Mouse (Mus musculus) A20 (cell line): ENCODE results near the gene Ppa1.

Experiments
- DNase-seq: peaks from one replicate; pipeline ENCODE4 v3.0.0-alpha.2; 2011; ENCODE audit warnings: low read depth, low spot score

Ppa1 gene

GRCm38 (mm10) chr10:61695703-61696559 is 47.6 kb downstream of the Ppa1 start:
- DNase-seq = peak; percentile 57

- peak; percentile 17 for DNase-seq
Measured at GRCm38 (mm10) chr10:61696560-61696823, 48.1 kb downstream of the Ppa1 start.

GRCm38 (mm10) chr10:61697028-61697427 is 48.7 kb downstream of the Ppa1 start:
- no peak for DNase-seq

GRCm38 (mm10) chr10:61704663-61705062 is 56.3 kb downstream of the Ppa1 start:
- DNase-seq = no peak

- peak; percentile 56 for DNase-seq
Measured at GRCm38 (mm10) chr10:61706412-61707375, 58.3 kb downstream of the Ppa1 start.

- no peak for DNase-seq
Measured at GRCm38 (mm10) chr10:61713601-61714000, 65.2 kb downstream of the Ppa1 start.

- DNase-seq = no peak
Measured at GRCm38 (mm10) chr10:61714146-61714545, 65.8 kb downstream of the Ppa1 start.

- DNase-seq = peak; percentile 71
Measured at GRCm38 (mm10) chr10:61714771-61715461, 66.6 kb downstream of the Ppa1 start, which contains the start of gene Aifm2. Gene Aifm2 (plus strand): TSS chr10:61715263.

GRCm38 (mm10) chr10:61715462-61715837 is 67.1 kb downstream of the Ppa1 start:
- no peak for DNase-seq

GRCm38 (mm10) chr10:61715996-61716864 is 67.9 kb downstream of the Ppa1 start:
- DNase-seq = no peak

GRCm38 (mm10) chr10:61717406-61718296 is 69.3 kb downstream of the Ppa1 start:
- DNase-seq = no peak

- no peak for DNase-seq
Measured at GRCm38 (mm10) chr10:61720331-61720730, 72.0 kb downstream of the Ppa1 start.

GRCm38 (mm10) chr10:61722215-61722614 is 73.9 kb downstream of the Ppa1 start:
- DNase-seq = no peak

GRCm38 (mm10) chr10:61723271-61723670 is 74.9 kb downstream of the Ppa1 start:
- DNase-seq = no peak
